Mouse (Mus musculus) spleen, adult 2 months (tissue): Measurements from ENCODE around the gene Gm9999.

Source experiments
- CTCF ChIP-seq: fragments of 200-500 bp; IDR thresholded peaks from 2 replicates; pipeline ENCODE4 v1.5.1; 2011; ENCODE audit warnings: mild to moderate bottlenecking, inconsistent platforms; ENCODE audit not compliant: insufficient read depth, insufficient read length, insufficient replicate concordance; ENCODE audit errors: extremely low read depth
- POLR2A ChIP-seq: fragments of 200-500 bp; IDR thresholded peaks from 2 replicates; pipeline ENCODE4 v1.6.1; 2011; ENCODE audit warnings: low read depth, low read length, inconsistent platforms

DNA sequence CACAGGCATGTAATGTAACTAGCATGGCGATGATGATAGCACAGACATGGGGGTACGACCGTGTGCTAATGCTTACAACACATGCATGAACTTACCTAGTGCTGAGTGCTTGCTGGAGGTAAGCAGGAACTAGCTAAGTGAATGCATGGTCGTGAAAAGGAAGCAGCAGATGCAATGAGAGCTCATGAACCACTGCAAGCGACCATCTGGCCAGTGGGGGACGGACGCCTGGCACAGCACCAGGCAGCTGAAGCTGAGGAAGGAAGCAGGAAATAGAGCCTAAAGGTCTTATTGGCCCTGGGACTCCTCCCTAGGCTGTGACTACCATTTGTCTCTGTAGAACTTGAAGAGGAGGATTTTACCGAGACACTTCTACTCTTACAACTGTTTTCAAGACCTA is 48.6 kb upstream of the Gm9999 start:
- TF ChIP-seq CTCF (no peak), POLR2A (no peak)
